Mouse (Mus musculus) urinary bladder, postnatal 4 days (tissue): ENCODE data around the gene Col7a1.

Experiments
- DNase-seq, 2 experiments: peaks; one replicate each; pipeline ENCODE4 v3.0.0; 2021 to 2022; ENCODE audit warnings: low spot score in 2 of 2

The Col7a1 gene

DNA sequence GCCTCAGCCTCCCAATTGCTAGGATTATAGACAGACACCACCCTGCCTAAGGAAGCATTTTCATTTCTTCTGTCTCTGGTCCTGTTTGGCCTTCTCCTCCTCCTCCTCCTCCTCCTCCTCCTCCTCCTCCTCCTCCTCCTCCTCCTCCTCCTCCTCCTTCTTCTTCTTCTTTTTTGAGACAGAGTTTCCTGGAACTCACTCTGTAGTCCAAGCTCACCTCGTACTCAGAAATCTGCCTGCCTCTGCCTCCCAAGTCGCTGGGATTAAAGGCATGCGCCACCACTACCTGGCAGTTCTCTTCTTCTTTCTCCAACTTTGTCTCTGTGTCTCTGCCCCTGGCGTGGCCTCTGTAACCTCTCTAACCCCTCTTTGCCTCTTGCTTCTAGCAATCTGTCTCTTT lies 32.3 kb downstream of the Col7a1 start, which contains the start of gene Ucn2:
Gene Ucn2 (plus strand): TSS at position 301 of the 400 bp plus-strand sequence.
- DNase-seq = no peak

- peak; percentile 67 to 81 for DNase-seq
Measured at GRCm38 (mm10) chr9:108987704-108988350, 34.4 kb downstream of the Col7a1 start.

DNA sequence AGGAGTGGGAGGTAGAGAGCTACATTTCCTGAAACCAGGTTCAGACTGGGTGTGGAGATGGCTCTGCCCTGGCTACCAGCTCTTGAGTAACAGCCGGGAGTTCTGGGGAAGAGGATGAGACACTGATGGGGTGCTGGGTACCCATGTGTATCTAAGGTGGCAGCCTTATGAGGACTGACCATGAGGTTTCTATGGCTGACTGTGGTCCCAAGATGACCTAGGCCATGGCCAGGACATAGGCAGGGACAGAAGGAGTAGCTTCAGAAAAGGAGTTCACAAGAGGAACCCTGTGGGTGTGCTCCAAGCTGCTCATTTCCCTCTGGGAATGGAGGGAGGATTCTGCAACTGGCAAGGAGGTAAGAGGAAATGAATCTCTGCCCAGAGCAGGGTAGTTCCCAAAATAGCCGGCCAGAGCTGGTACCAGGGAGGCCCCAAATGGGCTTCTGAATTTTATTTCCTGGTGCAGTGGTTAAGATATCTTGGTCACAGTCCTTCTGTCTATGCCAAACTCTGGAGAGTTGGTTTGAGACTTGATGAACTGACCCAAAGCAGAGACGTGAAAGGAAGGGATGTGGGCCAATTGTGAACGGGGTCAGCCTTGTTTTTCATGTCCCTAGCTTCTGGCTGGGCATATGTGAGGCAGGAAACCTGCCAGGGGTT lies 36.5 kb downstream of the Col7a1 start:
- no peak for DNase-seq

DNA sequence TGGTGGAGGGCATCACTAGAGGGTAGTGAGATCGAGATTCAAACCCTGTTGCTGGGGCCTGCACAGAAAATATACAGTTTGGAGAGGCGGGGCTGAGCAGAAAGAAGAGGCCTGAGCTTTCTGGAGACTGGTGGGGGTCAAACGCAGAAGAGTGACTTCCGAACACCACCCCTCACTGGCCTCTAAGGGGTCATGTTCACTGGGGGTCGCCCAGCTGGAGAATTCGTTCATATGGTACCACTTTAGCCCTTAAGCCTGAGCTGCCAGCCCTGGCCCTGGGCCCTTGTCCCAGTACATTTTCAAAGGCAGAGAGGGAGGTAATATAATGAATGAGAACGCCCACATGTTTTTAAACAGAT lies 37.1 kb downstream of the Col7a1 start:
- no peak for DNase-seq

- DNase-seq = peak; percentile 93 to 94
Measured at GRCm38 (mm10) chr9:108991428-108992084, 38.2 kb downstream of the Col7a1 start, which contains the start of gene Pfkfb4. Gene Pfkfb4, plus strand, starts transcription at chr9:108991778.

DNA sequence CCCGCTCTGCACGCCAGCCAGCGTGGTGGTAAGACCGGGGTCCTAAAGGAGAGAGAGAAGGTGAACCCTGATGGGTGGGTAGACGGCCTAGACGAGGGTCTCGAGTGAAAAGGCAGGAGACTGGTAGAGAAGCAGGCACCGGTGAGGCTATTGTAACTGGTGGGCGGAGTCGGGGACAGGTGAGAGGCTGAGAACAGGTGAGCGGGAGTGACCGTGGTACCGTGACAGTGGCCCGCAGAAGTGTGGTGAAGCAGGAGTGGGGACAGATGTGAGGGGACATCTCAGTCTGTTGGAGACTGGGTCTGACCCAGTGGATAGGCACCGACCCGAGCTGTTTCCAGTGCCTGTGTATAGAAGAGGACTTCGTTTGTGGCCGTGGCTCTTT lies 38.7 kb downstream of the Col7a1 start:
- no peak for DNase-seq

GRCm38 (mm10) chr9:108992620-108993361 lies 39.4 kb downstream of the Col7a1 start:
- DNase-seq = no peak

DNA sequence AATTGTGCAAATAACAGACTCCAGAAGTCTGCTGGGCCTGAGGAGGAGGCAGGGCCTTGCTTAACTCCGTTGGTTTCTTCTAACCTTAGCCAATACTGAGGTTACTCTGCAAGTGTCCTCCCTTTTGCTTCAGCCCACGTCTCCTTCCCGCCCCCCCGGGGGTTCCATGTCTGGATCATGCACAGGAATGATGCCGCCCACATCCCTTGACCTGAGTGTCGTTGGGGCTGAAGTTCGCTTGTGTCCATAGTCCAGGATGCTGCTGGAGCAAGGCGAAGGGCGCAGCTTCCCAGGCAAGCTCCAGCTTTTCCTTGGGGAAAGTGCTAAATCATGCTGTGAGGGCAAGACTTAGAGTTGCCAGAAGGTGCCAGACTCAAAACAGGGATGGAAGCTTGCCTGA lies 43.0 kb downstream of the Col7a1 start:
- no peak for DNase-seq

- DNase-seq = no peak
Measured at GRCm38 (mm10) chr9:108998287-108999166, 45.1 kb downstream of the Col7a1 start.

GRCm38 (mm10) chr9:108999167-108999526 lies 45.8 kb downstream of the Col7a1 start:
- DNase-seq = no peak

GRCm38 (mm10) chr9:109000726-109001125 lies 47.3 kb downstream of the Col7a1 start:
- DNase-seq = peak in 1 of 2 experiments; percentile 50

DNA sequence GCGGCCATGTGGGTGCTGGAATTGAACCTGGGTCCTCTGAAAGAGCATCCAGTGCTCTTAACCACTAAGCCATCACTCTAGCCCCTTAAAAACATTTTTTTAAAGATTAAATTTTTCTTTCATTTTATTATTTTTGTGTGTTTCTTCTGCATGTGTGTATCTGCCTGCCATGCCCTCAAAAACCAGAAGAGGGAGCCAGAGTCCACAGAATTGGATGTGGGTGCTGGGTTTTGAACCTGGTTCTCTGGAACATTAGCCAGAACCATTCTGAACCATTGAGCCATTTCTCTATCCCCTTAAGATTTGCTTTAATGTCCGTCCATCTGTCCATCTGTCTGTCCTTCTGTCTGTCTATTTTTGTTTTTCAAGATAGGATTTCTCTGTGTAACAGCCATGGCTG lies 49.8 kb downstream of the Col7a1 start:
- no peak for DNase-seq

- no peak for DNase-seq
Measured at GRCm38 (mm10) chr9:109007025-109007780, 53.8 kb downstream of the Col7a1 start.

GRCm38 (mm10) chr9:109008081-109008480 lies 54.7 kb downstream of the Col7a1 start:
- no peak for DNase-seq

- DNase-seq = no peak
Measured at GRCm38 (mm10) chr9:109008994-109009635, 55.7 kb downstream of the Col7a1 start.

DNA sequence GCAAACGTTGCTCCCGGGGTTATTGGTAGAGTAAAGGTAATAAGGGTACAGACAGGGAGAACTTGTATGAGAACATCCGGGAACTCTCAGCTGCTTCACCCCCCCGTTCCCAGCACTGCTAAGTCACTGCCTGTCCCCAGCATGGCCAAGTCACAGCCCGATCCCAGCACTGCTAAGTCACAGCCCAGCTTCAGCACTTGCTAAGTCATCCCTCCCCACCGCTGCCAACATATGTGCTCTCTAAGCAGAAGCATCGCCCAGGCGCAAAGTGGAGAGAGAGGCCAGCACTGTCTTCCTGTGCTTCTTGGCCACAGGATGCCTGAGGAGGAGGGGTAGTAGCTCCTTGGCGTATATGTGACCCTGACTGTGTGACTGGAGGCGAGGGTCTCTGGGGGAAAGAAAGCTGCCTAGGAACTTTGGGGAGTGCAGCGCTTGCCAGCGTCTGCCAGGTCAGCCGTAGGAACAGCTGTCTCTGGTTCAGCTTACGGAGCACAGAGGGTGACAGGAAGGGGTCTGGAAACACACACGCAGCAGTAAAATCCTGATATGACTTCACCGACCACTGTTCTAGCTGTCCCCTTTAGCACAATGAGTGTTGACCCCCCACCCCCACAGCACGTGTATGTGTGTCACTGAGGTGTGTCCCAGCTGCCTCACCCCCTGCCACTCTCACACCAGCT lies 56.4 kb downstream of the Col7a1 start:
- peak in 1 of 2 experiments; percentile 41 for DNase-seq

DNA sequence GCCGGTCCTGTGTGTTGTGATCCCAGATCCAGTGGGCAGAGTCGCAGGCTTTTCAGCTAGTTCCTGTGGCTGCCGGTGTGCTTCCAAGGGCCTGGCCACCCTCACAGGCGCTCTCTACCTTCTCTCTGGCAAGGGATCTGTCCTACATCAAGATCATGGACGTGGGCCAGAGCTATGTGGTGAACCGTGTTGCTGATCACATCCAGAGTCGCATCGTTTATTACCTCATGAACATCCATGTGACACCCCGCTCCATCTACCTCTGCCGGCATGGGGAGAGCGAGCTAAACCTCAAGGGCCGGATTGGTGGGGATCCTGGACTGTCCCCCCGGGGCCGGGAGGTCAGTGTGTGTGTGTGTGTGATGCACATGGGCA lies 56.9 kb downstream of the Col7a1 start:
- DNase-seq = no peak

- no peak for DNase-seq
Measured at GRCm38 (mm10) chr9:109015397-109015796, 62.0 kb downstream of the Col7a1 start.

GRCm38 (mm10) chr9:109016973-109017604 lies 63.7 kb downstream of the Col7a1 start:
- DNase-seq = no peak
